Mouse (Mus musculus) right cerebral cortex, postnatal 14 days (tissue): ENCODE data around the gene Wls.

Experiments
- DNase-seq: peaks from one replicate; pipeline ENCODE4 v3.0.0; 2022

The Wls gene

DNA sequence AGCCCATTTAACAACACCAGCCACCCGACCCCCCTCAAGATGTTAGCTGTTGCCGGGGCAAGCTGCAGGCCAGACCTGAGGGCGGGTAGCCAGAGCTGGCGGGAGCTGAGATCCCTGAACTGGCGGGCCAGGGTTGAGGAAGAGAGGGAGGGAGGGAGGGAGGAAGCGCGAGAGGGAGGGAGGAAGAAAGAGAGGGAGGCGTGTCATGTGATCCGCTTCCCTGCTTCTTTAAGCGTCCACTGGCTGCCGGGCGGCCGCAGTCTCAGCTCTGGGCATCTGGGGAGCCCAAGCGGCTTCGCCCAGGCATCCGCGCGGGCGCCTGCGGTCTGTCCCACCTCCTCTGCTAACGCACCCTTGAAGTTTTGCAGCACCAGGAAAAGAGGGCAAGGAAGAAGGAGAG, at the start of gene Wls:
Gene Wls, plus strand, starts transcription at position 192 of the 400 bp plus-strand sequence.
- peak; percentile 42 for DNase-seq

DNA sequence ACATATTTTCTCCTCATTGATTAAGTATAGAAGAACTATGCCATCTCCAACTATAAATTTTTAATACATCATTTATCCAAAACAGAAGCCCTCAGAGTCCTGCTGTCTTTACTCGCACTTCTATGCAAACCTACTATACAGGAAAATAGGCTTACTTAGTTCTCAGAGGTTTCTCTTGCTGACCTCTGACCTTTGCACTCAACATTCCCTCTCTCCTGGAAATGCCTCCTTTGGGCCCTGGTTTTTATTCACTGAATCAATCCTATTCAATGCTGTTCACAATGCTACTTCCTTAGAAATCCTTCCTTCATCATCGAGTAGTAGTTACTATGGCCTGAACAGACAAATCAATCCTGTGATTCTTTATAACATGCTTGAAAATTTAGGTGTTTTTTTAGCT, 49.7 kb upstream of the Wls start:
- no peak for DNase-seq

DNA sequence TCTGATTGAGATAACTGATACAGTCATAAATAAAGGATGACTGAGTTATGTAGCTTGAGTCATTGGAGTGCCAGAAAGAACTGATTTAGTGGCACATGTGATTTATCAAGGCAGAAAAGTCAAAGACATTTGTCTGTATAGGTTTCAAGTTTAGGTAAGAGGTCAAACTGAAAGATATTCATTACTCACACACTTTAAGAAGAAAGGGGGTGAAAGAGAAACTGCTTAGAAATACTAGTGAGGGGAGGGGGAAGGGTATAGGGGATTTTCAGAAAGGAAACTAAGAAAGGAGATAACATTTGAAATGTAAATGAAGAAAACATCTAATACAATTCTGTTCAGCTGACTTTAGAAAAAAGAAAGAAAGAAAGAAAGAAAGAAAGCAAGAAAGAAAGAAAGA, 7.9 kb upstream of the Wls start:
- DNase-seq, result no peak

DNA sequence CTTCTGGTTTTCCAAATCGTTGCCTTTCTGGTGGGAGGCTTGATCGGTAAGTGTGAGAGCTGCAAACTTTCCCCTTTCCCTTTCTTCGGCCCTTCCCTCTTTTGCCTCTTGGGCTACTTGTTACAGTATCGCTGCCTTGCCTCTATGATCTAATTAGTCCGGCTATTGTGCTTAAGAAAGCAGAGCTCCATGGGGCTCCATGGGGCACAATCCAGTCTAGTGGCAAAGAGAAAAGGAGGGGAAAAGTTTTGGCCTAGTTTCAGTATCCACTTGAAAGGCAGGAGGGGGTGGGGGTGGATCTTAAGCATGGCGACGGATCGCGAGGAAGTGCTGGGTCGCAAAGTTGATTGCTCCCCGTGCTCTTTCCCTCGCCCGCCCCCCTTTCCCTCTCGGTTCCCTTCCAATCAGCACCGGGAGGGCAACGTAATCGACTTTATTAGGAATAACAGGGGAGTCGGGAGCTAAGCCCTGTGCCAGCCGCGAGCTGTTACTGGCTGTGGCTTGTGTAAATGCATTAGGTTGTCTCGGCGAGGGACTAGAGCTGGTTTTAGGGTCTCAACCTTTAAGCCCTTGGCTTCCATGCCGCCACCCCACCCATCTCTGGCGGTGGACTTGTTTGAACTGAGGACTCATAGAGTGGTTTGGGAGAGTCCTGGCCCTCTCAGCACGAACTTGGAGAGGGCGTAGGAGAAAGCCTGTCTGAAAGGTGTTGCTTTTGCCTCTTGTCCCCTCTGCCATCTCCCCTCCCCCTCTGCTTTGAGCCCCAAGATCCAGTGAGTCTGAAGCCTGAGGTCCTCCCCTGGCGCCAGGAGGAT, 737 bp downstream of the Wls start:
- peak; percentile 18 for DNase-seq

DNA sequence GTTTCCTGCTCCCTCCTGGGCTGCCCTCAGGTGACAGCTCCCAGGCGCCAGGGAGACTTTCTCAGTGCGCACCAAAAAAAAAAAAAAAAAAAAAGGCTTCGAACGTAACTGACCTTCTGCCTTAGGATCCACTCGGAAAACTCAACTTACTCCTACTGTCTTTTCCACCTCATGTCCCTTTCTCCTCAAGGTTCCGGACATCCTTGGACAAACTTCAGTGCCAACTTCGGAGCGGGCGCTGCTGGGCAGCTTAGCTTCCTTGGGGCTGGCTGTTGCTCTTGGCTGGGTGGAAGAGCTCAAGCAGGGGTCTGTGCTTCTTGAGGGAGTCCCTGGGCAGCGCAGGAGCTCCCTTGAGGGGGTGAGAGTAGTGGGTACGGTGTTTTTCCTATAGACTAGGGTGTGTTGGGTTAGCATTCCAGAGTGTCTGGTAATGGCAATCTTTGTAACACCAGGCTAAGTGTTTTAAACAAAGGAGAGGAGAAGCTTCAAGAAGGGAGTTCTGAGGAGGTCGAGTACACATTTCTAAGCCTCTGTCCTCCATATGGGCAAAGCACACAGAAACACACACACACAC, 1.4 kb downstream of the Wls start:
- DNase-seq, result no peak

DNA sequence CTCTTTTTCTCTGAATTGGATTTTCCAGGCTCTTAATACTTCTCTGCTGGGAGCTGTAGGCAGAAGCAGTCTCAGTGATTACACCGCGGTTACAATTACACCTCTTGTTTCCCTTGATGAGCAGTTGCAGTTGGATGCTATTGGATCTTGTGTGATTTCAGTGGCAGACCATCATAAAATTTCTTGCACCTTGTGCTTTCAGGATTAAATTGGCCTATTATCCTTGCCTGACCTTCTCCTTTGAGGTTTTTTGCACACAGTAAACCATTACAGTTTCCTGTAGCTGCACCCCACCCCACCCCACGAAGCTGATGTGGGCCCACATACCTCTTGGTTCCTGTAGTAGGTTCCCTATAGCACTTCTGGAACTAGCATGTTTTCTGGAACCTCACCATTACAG, 2.0 kb downstream of the Wls start:
- DNase-seq, result no peak

DNA sequence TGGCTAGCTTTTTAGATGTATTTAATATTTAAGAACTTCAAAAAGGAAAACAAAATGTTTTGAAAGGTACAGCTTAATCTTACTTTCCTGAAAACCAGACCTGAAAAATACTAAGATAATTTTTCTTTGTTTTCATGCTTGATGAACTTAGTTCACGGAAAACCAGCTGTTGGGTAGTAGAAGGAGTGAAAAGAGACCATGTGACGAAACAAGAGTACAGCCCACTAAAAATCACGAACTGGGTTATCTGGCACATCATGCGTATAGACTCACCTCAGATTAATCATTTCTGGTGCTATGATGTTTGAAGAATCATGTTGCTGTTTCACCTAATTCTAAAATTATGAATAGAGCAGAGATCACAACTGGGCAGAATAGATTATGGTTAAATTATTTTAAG, 3.7 kb downstream of the Wls start:
- DNase-seq, result no peak

DNA sequence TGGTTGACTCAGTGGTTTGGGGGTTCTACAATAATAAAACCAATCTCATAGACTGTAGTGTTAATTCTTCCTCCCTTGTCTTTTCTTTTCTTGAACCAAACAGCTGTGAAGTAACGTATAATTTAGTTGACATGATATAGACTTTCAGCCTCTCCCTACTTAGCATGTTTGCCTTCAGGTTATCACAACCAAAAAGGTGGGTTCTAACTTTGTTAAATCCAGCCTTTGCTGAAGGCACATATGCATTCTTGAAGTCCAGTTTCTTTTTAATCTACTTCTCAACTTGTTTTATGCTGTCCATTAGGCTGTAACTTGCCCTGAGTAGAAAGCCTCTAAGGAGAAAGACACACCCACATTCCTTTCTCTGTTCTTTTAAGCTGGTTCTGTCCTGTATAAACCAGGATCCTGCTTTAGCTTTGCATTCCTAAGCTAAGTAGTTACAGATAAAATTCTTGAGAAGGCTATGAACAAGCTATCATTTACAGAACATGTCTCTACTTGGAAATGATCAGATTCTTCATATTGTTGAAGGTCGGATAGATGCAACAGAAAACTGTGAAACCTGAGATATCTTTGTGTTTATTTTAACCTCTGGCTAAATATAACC, 8.0 kb downstream of the Wls start:
- DNase-seq, result no peak

DNA sequence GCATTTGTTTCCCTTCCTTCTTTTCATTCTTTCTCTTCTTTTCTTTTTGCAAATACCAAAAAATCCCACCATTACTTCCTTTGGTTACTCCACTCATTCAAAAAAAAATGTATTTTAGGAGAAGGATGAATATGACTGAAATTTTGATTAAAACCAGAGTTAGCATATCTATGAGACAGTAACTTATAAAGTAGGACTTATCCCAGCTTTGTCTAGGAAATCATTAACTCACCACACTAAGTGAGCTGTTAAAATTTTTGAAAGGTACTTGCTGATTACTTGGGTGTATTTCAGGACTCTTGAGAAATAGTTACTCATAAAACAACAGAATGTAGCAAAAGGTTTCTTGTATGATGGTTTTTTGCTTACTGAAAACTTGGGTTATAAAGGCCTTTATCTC, 8.7 kb downstream of the Wls start:
- DNase-seq, result no peak

DNA sequence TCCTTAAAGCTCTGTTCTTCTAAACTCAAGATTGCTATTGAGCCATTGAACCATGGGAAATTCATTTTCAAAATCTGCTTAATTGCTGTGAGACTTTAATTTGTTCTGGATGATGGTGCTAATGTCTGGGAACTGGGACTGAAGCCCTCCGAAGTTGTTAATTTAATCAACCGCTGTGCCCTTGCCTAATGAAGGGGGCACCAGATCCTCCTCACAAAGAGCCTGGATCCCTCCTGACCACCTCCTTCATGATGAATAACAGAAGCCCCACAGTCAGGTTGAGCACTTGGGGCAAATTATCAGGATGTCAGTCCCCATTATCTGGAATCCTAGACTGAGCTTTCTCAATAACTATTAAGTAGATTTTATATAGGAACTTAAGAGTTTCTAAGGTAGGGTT, 12.0 kb downstream of the Wls start:
- DNase-seq, result no peak

DNA sequence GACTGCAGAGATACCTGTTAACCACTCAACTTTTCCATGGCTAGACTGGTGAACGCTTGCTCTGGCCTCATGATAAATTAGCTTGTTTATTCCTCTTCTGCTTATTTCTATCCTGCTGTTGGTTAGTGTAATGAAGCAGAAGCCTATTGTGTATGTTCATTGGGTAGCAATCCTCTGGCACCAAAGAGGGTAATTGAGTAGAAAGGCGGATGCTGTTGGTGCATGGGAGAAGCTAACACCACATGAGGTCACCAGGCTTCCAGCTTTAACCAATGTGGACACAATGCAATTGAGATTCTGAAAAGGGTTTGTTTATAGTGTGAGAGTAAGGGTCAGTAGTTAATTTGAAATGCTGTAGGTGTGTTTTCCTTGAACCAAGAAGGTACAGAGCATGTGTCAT, 12.5 kb downstream of the Wls start:
- DNase-seq, result no peak

DNA sequence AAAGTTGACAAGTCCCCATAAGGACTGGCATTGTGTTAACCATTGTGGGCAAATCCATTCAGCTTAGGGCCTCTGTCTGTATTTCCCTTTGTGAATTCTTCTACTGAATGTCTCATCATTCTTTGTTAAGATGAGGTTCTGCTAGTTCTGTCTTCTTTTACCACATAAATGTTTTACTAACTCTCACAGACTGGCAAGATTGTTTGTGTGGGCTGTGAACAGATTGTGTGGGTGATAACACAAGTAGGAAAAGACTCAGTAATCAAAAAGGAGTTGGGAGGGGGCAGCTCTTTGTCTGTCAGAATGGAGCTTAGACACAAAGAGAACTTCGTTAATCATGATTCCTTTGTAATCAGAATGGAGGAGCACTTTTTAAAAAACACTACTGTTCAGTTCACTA, 17.6 kb downstream of the Wls start:
- no peak for DNase-seq

DNA sequence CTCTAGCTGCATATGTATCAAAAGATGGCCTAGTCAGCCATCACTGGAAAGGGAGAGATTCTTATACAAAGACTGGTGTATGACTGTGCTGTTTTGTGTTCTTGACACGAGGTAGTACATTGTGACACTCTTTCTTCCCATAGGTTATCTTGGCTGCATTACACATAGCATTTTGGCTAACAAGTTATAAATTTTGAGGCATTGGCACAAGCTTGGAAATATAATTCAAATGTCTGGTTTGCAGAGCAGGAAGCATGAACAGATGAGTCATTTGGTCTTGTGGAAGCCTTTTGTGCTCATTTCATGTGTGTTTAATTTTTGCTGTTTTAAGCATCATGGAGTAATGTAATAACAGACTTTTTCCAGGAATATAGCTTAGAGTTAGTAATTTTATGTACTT, 26.2 kb downstream of the Wls start:
- no peak for DNase-seq

DNA sequence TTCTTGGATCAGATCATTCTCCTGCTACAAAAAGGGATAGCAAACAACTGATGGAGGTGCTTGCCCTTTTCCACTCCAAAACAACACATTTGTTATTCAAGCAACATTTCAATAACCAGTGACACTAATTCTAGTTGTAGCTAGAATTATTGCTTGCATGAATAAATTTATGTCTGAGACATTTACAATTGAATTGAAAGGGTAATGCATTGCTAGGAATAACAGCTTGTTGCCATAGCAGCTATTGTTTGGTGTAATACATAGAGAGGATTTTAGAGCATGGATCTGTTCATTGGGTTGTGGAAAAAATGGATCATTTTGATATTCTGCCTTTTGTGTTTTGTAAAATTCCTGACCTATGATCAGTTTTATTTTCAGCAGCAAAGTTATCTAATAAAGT, 39.5 kb downstream of the Wls start:
- no peak for DNase-seq

DNA sequence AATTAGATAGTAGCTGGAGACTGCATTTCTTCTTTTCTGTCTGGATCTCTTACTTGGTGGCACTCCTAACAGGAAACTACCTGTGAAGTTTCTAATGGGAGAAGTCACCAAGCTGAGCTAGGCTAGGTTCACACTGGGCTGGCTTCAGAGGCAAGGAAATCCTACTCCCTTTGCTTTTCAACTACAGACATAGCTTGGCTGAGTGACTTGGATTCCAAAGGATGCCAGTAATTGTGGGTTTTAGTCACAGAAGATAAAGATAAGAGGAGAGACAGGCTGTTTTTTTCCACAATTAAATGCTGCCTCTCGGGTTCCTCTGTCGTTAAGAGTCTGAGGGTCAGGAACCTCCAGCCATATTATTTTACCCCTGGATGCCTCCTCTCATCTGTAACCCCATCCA, 43.9 kb downstream of the Wls start:
- DNase-seq, result no peak

DNA sequence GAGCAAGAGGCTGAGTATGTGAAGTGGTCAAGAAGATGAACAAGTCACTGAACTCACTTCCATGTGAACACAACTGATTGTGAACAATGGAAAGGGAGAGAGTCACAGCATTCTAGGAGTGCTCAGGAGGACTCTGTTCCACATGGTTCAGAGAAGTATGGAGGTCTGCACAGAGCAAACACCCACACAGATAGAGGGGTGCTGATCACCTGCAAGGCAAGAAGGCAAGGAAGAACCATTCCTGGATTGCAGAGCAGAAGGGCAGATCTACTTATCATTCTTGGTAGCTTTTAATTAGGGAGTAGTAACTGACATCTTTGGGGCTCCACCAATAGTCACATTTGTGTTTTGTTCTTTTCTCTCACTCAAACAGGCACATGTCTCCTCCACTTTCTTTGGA, 45.3 kb downstream of the Wls start:
- no peak for DNase-seq

DNA sequence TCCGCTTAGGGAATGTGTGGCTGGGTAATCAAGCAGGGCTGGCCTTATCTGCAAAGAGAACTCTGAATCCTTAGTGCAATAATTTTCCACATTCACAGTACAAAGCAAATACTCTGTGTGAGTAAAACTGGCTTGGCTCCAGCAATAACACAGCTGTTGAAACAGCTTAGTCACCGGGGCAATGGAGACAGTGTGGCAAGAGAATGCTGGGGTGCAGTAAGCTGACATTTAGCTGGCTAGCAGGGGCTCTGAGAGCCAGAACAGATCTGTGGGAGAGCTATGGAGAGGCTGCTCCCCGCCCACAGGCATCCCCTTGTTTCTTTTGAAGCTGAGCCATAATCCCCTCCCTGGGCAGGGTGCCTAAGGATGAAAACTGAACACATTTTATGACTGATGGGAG, 45.8 kb downstream of the Wls start:
- DNase-seq, result peak; percentile 39

DNA sequence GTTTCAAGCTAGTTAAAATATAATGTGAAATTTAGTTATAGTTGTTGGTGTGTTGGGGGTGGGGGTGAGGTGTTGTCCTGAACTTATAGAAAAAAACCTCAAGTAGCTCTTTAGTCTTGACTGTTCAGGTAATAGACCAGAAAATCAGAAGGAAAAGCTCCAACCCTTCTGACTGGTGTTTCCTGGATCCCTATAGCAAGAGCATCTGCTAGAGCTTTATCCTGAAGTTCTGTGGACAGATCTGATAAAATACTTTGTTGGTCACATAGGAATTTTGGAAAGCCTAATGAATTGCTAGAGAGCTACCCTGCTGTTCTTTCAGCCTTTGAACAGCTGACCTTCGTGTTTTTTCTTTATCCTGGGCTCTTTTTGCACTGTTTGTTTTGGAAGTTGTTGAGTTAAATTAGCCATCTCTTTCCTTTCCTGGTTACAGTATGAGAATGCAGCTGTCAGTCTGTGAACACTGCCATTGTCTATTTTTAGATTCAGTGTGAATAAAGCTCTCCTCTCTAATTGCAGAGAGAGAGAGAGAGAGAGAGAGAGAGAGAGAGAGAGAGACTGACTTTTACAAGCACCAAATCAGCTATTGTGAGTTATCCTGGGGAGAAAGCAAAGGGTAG, 46.4 kb downstream of the Wls start:
- no peak for DNase-seq

DNA sequence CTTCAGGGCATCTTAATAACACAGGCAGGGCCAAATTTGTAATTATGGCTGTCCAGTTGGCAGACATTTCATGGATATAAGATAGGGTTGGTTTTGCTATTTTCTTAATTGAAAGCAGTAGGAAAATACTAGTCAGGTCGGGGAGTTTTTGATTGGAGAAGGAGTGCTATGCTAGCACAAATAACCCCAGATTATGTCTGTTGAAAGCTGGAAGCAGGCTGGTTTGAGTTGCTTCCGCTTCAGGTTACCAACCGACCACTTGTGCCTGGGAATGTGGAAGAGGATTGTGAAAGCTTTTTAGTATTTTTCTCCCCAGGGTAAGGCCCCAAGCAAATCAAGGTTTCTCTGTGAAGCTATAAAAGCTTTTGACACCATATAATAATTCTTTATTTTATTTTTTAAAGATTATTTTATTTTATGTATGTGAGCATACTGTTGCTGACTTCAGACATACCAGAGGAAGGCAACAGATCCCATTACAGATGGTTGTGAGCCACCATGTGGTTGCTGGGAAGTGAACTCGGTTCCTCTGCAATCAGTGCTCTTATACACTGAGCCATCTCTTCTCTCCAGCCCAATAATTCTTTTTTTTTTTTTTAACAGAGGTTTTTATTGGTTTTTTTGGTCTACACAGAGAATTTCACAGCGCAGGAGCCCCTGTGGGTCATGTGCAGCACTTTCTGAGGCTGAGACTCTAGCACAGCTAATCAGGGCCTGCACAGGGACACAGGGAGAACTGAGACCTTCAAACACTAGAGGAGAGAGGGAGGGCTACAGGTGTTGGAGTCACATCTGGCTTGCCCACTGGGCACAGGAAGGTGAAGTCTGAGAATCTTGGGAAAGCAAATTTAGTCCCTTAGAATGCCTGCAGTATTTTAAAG, 50.9 kb downstream of the Wls start:
- no peak for DNase-seq

DNA sequence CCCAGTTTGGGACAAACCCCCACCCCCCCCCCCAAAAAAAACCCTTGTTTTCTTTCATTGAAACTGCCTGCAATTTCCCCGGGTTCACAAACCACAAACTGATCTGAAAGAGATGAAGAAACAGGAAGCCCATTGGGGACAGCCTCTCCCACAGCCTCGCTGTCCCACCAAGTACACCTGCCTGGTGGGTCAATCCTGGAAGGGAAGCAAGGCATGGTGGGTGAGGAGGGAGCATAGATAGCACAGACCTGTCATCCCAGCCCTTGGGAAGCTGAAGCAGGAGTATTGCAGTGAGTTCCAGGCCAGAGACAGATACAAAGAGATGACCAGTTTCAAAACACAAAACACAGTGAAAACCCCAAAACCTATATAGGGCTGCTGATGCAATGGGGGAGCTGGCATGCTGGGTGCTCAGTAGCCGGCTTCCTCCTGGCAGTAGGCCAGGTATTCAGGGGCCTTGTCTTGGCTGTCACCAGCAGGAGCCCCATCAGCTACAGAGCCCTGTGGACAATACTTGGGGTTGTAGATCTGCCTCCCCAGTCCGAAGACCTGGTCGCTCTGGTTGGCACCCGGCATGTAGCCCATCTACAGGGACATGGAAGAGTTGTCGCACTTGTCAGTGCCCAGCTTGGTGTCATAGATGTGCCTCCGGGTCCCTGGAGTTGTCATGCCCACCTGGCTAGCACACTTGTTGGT, 51.7 kb downstream of the Wls start:
- DNase-seq, result no peak

DNA sequence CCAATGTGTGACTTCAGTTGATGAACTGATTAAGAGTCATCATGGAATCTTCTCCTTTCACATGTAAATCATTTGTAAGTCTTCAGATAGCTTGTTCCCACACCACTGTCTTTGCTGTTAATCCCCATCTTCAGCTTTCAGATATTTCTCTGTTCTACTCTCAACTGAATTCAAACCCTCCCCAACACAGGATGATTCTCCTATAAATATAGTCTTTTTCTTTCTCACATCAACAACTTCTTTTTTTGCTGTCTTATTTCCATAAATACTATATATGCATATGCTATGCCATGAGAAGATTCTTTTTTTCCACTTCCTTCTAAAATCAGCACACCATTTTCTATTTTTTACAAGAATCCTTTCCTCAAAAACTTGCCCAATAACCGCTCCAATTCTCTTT, 67.9 kb downstream of the Wls start:
- DNase-seq, result no peak

DNA sequence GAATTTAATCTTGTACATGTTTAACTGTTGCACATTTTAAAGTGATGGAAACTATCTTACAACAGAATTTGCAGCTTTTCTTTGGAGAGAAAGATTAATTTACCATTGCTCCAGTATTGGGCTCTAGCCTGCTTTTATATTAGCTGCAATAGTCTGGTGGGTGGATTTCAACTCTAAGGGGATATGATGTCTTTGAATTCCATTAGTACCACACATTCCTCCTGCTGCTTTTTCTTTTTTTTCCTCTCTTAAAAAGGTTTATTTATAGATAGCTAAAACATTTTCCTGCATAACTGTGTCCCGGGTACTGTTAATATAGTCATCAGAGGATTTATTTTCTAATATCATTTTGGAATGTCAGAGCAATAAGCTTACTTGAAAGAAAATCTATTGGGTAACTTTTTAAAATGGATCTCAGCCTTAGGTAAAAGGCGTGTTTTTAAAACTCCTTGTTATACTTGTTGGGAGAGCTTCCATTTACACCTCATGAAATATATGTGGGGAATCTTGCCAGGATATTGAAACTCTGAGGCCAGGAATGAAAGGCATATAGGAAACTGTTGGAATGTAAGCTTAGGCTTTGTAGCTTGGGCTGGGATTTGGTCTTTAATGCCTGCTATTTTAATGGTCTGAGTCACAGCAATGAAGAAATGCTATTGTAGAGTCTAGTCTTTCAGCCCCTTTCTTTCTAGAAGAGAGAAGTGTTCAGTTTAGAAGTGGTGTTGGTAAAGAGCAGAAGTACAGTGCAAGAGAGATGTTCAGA, 78.0 kb downstream of the Wls start:
- no peak for DNase-seq
